Mouse (Mus musculus): ENCODE data around the gene Aldh3b2. TPM values are rescaled to one million over a fixed set of nuclear protein-coding genes. Genes with fewer than 3 reads are reported as not detected.
"Not testable (repeated sequence)": the region's sequence is repeated elsewhere in the genome, so short reads cannot be mapped to it uniquely, and the experiment has no call there.

The Aldh3b2 gene
- total RNA-seq, 2 experiments from 2014 or later: 0.93 to 1.5 TPM

DNA sequence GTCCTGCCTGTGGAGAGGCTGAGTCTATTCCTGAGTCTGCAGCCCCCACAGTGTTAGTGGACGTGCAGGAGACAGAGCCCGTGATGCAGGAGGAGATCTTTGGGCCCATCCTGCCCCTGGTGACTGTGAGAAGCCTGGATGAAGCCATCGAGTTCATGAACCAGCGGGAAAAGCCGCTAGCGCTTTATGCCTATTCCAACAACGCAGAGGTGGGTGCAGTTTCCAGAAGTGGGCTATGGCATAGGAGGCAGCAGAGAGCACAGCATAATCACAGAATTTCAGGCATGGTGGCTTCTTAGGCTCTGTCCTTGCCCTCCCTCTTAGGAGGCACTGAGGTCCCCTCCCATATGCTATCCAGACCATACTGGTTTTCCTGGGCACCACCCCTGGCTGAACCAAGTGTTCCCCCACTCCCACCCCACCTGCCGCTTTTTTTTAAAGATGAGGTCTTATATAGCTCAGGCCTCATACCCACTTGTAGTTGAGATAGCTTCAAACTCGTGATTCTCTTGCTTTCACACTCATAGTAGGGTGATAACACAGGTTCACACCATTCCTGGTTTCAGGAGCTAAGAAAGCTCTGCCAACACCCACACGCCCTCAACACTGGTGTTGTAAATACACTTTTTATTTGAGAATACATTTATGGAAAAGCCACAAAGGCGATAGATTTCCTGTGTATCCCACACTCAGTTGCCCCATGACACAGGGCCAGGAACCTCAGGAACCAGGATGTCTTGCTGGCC lies 5.6 kb upstream of the Aldh3b2 start:
- Histone ChIP-seq H3K4me3 (no peak overlapping the region), H3K27ac (no peak overlapping the region)
- no peak for DNase-seq (ENCODE audit: extremely low spot score in 1 of 2, low spot score in 2 of 2)
- TF ChIP-seq CTCF (IDR thresholded peaks at IDR 0.05): peak; percentile 38
- intact Hi-C loops (cut with DNase I): no loop called here

DNA sequence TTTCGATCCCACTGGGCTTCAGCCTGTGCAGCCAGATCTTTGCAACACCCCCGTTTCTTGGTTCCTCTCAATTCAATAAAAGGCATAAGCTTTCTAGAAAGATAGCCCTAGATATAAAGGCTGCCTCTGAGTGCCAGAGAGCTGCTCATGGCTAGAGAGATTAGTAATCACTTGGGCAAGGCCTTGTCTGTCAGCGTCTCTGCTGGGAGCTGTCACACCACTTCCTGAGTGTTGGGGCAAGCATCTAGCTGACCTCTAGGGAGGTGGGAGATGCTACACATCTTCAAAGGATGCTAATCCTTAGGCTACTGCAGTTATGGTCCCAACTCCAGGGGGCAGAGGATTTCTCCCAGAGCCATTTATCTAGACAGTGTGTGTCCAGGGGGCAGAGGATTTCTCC lies 4.9 kb upstream of the Aldh3b2 start:
- intact Hi-C loops (cut with DNase I): no loop called here
- no peak for DNase-seq (ENCODE audit: extremely low spot score in 1 of 2, low spot score in 2 of 2)
- Histone ChIP-seq H3K27ac (no peak overlapping the region), H3K4me3 (no peak overlapping the region)
- no peak for TF ChIP-seq CTCF (IDR thresholded peaks at IDR 0.05)

GRCm38 (mm10) chr19:3974608-3975007 lies 2.5 kb downstream of the Aldh3b2 start:
- H3K4me3 ChIP-seq; DNase-seq (ENCODE audit: extremely low spot score in 1 of 2, low spot score in 2 of 2); H3K27ac ChIP-seq; intact Hi-C loops (cut with DNase I): not testable (repeated sequence)

DNA sequence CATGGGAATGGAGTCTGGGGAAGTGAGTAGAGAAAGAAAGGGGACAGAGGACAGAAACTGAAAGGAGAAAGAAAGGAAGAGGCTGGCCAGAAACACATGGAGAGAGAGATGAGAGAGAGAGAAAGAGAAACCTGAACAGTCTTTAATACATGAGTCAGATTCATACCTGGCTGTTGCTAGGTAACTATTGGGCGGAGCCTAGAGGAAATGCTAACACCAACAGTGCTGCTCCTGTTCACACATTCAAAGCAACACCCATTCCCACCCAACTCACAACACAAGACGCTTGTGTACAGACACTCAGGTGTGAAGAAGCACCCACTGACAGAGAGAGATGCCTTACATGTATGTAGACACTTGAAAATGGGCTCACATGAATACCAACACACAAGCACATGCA lies 3.7 kb downstream of the Aldh3b2 start:
- Histone ChIP-seq H3K27ac (no peak overlapping the region), H3K4me3 (no peak overlapping the region)
- DNase-seq (ENCODE audit: extremely low spot score in 1 of 2, low spot score in 2 of 2): no peak
- TF ChIP-seq CTCF (IDR thresholded peaks at IDR 0.05): no peak
- intact Hi-C loops (cut with DNase I): no loop called here

DNA sequence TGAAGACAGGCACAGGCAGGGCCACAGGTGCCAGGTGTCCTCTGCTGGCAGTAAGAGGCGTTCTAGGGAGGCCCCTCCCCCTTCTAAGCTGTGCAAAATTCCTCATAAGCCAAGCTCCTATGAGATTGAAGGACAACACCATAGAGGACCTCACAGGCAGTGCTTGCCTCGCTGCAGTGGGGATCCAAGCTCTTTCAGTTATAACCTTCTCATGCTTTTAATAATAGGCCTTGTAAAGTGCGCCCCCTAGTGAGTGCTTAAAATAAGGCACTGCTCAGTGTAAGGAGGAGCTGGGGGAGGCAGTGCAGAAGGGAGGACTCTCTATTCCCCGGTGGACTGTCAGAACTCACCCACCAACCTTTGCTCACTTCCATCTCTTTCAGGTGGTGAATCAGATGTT lies 8.2 kb downstream of the Aldh3b2 start:
- intact Hi-C loops (cut with DNase I): loop anchor here (2.0 to 10.0 kb wide), 3 partner anchors 34 to 253 kb away; no protein-coding TSS in a partner anchor
- peak; percentile 68 to 71 for DNase-seq (ENCODE audit: extremely low spot score in 1 of 2, low spot score in 2 of 2)

DNA sequence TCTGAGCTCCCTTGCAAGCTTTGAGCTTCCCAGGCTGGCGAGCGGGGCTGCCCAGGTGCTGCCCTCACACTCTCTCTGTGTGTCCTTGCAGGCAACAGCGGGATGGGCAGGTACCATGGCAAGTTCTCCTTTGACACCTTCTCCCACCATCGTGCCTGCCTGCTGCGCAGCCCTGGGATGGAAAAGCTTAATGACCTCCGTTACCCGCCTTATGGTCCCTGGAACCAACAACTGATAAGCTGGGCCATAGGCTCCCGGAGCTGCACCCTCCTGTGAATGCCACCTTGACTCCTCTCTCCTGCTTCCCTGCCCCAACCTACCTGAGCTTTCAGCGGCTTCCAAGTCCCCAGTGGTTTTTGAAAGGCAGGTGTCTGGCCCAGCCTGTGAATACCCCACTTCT lies 8.8 kb downstream of the Aldh3b2 start:
- TF ChIP-seq CTCF (IDR thresholded peaks at IDR 0.05): no peak
- Histone ChIP-seq H3K27ac (no peak overlapping the region), H3K4me3 (no peak overlapping the region)
- DNase-seq (ENCODE audit: extremely low spot score in 1 of 2, low spot score in 2 of 2): no peak
- intact Hi-C loops (cut with DNase I): loop anchor here (2.0 to 10.0 kb wide), 3 partner anchors 34 to 254 kb away; no protein-coding TSS in a partner anchor

More for the DNA sequence above, 8.2 kb downstream of the Aldh3b2 start:
- H3K27ac ChIP-seq: no peak overlapping the region
- peak; percentile 87 for TF ChIP-seq CTCF (IDR thresholded peaks at IDR 0.05)
- H3K4me3 ChIP-seq: no peak overlapping the region

DNA sequence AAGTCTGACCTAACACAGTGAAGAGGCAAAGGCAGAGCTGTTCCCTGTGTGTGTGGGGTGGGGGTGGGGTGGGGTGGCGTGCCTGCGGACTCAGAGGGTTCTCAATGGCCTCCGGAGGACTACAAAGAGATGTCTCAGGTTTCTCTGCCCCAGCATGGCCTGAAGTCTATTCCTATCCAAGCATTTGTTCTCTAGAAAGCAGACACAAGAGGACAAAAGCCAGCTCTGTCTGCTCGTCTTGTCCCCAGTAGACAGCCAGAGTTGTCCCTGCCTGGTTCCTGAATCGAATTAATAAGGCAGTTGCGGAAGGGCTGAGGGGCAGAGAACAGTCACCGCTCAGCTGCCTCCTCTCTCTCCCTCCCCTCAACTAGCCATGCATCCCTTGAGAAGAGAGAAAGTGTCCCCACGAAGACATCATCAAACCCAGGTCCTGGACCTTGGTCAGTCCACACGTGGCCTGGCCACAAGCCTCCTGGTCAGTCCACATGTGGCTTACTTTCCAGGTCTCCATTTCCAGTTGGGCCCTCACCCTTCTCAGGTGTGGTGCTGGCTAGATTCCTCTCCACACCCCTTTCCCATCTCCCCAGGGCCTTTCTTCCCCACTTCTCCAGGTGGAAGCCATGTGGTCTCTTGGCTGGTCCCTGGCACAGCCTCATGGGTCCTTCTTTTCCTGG lies 11.5 kb downstream of the Aldh3b2 start:
- Histone ChIP-seq H3K4me3 (no peak overlapping the region), H3K27ac (peak overlapping the region; percentile 47)
- DNase-seq (ENCODE audit: extremely low spot score in 1 of 2, low spot score in 2 of 2): no peak
- intact Hi-C loops (cut with DNase I): loop anchor here (5.0 to 10.0 kb wide), 2 partner anchors 189 to 256 kb away; no protein-coding TSS in a partner anchor
- TF ChIP-seq CTCF (IDR thresholded peaks at IDR 0.05): no peak

- H3K4me3 ChIP-seq: no peak overlapping the region
- intact Hi-C loops (cut with DNase I): loop anchor here (10.0 kb wide), 1 partner anchor 190 kb away; no protein-coding TSS in a partner anchor
- H3K27ac ChIP-seq: no peak overlapping the region
- no peak for DNase-seq (ENCODE audit: extremely low spot score in 1 of 2, low spot score in 2 of 2)
- TF ChIP-seq CTCF (IDR thresholded peaks at IDR 0.05): no peak
Observed at GRCm38 (mm10) chr19:3985261-3985681, 13.1 kb downstream of the Aldh3b2 start.

DNA sequence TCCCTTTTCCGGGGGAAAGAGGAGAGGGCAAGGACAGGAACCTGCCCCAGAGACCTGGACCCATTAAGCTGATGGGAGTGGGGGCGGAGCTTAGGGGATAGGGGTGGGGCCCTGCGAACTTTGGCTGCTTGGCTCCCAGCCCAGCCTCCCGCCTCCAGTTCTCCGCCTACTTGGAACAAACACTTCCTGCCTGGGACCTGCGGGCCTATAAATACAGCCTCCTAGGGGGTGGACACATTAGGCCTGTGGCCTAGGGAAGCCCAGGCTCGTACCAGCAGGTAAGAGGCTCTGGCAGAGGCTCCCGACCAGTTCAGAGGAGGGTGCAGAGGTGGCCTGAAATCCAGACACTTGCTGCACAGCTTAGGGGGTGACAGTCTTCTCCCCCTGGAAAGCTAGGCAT lies 14.2 kb downstream of the Aldh3b2 start, which contains the start of gene Acy3:
Gene Acy3, plus strand, starts transcription at position 237 of the 400 bp plus-strand sequence.
- intact Hi-C loops (cut with DNase I): loop anchor here (10.0 kb wide), 1 partner anchor 192 kb away; no protein-coding TSS in a partner anchor
- no peak for TF ChIP-seq CTCF (IDR thresholded peaks at IDR 0.05)
- H3K4me3 ChIP-seq: no peak within 1 kb of the TSS
- peak within 1 kb of the TSS; percentile 64 for H3K27ac ChIP-seq
- DNase-seq (ENCODE audit: extremely low spot score in 1 of 2, low spot score in 2 of 2): peak; percentile 52 to 54

- intact Hi-C loops (cut with DNase I): loop anchor here (10.0 kb wide), 1 partner anchor 193 kb away; no protein-coding TSS in a partner anchor
- no peak for DNase-seq (ENCODE audit: extremely low spot score in 1 of 2, low spot score in 2 of 2)
- Histone ChIP-seq H3K27ac (no peak overlapping the region), H3K4me3 (no peak overlapping the region)
- TF ChIP-seq CTCF (IDR thresholded peaks at IDR 0.05): no peak
Observed at GRCm38 (mm10) chr19:3988066-3988465, 15.9 kb downstream of the Aldh3b2 start.

- intact Hi-C loops (cut with DNase I): loop anchor here (10.0 kb wide), 1 partner anchor 194 kb away; no protein-coding TSS in a partner anchor
- no peak overlapping the region for H3K27ac ChIP-seq
- no peak overlapping the region for H3K4me3 ChIP-seq
- DNase-seq (ENCODE audit: extremely low spot score in 1 of 2, low spot score in 2 of 2): no peak
- TF ChIP-seq CTCF (IDR thresholded peaks at IDR 0.05): no peak; the same call in 1 of the 2 replicates
Observed at GRCm38 (mm10) chr19:3988750-3989149, 16.6 kb downstream of the Aldh3b2 start.

- Histone ChIP-seq H3K27ac (no peak overlapping the region), H3K4me3 (no peak overlapping the region)
- intact Hi-C loops (cut with DNase I): no loop called here
- DNase-seq (ENCODE audit: extremely low spot score in 1 of 2, low spot score in 2 of 2): no peak
- no peak for TF ChIP-seq CTCF (IDR thresholded peaks at IDR 0.05)
Observed at GRCm38 (mm10) chr19:3990804-3991203, 18.7 kb downstream of the Aldh3b2 start.
